Mouse (Mus musculus) ES-Bruce4 (cell line): ENCODE measurements around the gene Mroh7.

Experiments used
- EP300 ChIP-seq: IDR thresholded peaks from 2 replicates; pipeline ENCODE4 v1.6.1; 2011; ENCODE audit warnings: low read depth, low read length; ENCODE audit not compliant: insufficient read depth
- POLR2A ChIP-seq: IDR thresholded peaks from one replicate; pipeline ENCODE4 v1.8.1; 2011; ENCODE audit warnings: low read length; ENCODE audit not compliant: insufficient read depth

DNA sequence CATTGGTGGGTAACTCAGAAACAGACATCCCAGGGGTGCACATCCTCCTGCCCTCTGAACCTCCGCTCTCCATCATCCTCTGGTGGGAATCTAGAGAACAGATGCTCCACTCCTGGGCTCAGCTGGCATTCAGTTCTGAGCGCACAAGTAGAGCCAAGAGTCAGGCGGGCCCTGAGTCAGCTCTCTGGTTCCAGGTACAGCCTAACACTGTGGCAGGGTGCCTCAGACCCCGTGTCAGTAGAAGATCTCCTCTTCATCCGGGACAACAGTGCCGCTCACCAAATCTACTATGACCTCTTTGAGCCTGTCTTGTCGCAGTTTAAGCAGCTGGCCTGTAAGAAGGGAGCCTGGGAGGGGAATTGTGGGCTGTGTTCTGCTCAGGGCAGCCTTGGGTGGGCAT, 15.1 kb upstream of the Mroh7 start:
- no peak for TF ChIP-seq POLR2A
- TF ChIP-seq EP300 = no peak
